Mouse (Mus musculus) left cerebral cortex, postnatal 25 days (tissue): ENCODE results near the gene Timmdc1. TPM values are rescaled to one million over a fixed set of nuclear protein-coding genes. Genes with fewer than 3 reads are reported as not detected.
"Not testable (repeated sequence)": the region's sequence is repeated elsewhere in the genome, so short reads cannot be mapped to it uniquely, and the experiment has no call there.

Experiments used
- DNase-seq, 2 experiments: peaks; one replicate each; pipeline ENCODE4 v3.0.0; 2022; ENCODE audit warnings: low spot score in 2 of 2, mixed read lengths in 1 of 2
- intact Hi-C: fragments of 180-260 bp; cut with DNase I; formaldehyde crosslinking; loops from one replicate; pipeline ENCODE4 v1.15.1; 2025
- total RNA-seq, 2 experiments: library from RNA; stranded (reverse); gene quantifications; 2 replicates each; pipeline ENCODE4 v1.2.3; 2021

Timmdc1 gene
- total RNA-seq, 2 experiments from 2014 or later, result 32.6 to 33.5 TPM

DNA sequence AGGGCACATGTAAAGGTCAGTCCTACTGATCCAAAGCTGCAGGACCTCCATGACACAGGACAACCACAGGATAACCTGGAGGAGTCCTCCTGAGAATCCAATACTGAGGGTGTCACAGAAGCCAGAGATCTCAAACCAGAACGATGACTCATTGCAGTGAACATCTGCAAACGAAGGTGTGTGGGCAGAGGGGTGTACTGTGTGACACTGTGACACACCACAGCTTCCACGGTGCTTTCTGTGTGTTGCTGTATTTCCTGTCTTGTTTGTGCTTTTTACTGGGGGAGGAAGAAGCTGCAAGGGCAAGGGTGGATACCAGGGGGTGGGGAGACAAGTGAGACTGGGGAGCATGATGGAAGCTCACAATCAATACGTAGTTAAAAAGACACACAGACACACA lies 18.9 kb downstream of the Timmdc1 start:
- intact Hi-C loops, result no loop called here
- no peak for DNase-seq

DNA sequence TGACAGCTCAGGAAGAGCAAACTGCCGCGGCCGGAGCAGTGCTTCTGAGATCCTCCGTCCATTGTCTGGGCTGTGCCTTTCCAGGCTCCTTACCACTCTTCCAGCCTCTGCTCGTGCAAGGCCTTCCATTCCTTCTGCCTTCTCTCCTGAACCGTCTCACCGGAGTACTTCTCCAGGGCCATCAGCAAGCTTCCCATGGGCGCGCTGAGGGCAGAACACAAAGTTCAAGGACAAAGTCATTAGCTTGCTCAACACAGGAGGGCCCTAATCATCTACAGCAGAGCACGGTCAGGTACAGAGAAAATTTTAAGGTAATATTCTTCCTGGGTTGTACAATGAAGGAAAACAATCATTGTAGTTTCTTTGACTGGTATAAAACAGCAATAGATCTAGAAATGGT lies 20.0 kb downstream of the Timmdc1 start:
- no peak for DNase-seq
- intact Hi-C loops, result no loop called here

DNA sequence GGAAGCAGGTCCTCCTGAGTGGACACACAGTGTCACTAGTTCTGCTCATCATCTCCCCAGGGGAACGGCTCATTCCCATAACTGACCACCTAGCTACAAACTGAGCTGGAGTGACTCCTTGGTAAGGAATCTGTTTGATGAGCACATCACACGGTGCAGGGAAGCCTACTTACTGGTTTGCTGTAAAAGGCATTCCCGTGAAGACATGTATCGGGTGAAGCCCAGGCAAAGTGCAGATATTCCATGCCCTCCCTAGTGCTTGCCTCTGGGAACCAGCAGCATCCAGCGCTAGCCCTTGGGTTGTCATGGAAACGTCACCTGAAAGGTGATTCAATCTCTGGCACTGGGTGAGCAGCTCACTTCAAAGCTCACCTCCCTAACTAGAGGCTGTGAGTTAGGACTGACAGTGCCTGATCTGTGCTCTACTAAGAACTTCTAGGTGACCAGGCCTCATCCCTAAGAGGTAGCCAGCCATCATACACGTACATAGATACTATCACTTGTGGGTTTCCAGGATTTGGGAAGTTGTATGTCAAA lies 25.8 kb downstream of the Timmdc1 start:
- no peak for DNase-seq
- intact Hi-C loops, result no loop called here

DNA sequence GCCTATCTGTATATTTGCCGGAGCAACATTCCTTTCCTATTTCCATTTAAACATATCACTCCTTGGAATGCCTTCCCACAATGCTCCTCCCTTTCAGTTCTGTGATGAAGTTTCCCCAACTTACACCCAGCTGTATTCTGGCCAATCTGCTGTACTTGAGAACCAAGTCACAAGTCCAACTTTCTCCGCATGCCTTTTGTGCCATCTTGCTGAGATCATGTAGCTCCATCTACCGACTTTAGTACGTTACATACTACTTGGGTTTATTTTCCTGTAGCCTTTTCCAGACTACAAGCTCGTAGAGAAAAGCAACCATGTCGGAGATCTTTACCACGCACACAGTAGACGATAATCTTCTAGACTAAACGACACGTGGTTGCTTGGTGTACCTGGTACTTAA lies 28.6 kb downstream of the Timmdc1 start:
- peak in 1 of 2 experiments; percentile 44 for DNase-seq
- intact Hi-C loops, result no loop called here

DNA sequence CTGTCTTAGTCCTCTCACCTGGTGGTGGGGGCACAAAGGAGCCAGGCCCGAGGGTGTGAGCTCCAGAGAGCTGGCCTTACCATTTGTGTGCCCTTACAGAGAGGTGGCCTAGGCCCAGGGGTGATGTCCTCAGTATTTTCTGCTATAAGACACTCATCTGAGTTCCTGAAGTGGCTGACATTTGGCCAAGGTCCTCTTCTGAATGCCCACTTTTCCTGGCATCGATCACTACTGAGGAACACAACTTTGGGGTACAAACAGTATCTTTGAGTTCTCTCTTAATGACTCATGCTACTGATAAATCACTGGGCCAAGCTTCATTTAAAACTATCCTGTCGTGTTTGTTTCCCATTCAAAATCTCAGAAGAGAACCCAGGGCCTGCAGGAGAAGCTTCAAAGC lies 29.9 kb downstream of the Timmdc1 start:
- intact Hi-C loops, result no loop called here
- DNase-seq, result no peak

DNA sequence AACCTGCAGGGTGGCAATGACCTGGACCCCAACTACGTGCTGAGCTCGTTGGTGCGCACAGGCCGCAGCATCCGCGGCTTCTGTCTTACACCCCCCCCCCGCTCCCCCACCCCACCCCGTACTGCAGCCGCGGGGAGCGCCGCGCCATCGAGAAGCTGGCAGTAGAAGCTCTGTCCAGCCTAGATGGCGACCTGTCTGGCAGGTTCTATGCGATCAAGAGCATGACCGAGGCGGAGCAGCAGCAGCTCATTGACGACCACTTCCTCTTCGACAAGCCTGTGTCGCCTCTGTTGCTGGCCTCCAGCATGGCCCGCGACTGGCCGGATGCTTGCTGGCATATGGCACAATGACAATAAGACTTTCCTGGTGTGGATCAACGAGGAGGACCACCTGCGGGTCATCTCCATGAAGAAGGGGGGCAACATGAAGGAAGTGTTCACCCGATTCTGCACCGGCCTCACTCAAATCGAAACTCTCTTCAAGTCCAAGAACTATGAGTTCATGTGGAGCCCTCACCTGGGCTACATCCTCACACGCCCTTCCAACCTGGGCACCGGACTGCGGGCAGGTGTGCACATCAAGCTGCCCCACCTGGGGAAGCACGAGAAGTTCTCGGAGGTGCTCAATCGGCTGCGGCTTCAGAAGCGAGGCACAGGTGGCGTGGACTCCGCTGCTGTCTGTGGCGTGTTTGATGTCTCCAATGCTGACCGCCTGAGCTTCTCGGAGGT lies 38.7 kb downstream of the Timmdc1 start:
- intact Hi-C loops, result loop anchor here (5.0 kb wide), 2 partner anchors 106 to 136 kb away; partner anchors contain the start of genes Cox17 and Gm21987

DNA sequence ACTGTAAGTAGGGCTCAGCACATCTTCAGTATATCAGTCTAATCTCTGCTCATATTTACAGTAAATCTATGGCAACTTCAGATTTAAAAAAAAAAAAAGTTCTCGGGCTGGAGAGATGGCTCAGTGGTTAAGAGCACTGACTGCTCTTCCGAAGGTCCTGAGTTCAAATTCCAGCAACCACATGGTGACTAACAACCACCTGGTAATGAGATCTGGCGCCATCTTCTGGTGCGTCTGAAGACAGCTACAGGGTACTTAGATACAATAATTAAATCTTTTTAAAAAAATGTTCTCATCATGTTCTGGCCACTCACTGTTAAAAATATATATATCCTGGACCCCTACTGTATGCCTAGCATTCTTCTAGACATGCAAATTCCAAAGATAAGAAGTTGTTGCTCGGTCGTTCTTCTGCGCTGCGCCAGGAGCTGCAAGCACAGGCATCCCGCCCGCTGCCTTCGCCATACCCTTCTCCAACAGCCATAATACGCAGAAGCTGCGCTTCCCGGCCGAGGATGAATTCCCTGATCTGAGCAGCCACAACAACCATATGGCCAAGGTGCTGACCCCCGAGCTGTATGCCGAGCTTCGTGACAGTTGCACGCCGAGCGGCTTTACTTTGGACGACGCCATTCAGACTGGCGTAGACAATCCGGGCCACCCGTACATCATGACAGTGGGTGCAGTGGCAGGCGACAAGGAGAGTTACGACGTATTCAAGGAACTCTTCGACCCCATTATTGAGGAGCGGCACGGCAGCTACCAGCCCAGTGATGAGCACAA lies 39.5 kb downstream of the Timmdc1 start:
- DNase-seq, result peak in 1 of 2 experiments; percentile 24
- intact Hi-C loops, result loop anchor here (5.0 kb wide), 2 partner anchors 106 to 136 kb away; partner anchors contain the start of genes Cox17 and Gm21987

More for the DNA sequence above, 38.7 kb downstream of the Timmdc1 start:
- DNase-seq, result no peak

DNA sequence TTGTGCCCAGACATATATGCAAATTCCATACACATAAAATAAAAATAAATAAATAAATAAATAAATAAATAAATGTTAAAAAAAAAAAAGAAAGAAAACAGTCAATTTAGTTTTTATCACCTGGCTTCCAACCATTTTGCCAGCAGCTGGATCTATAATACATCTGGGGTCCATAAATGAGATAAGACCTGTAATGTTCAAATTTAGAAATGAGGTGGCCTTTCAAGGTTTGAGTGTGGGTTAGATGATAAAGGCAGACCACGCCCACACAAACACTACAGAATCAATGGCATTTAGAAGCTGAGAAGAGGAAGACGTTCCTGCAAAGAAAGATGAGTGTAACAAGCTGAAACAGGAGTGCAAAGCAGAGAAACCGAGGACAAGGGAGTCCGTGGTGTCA lies 41.1 kb downstream of the Timmdc1 start:
- no peak for DNase-seq
- intact Hi-C loops, result loop anchor here (5.0 kb wide), 2 partner anchors 104 to 134 kb away; partner anchors contain the start of genes Cox17 and Gm21987

DNA sequence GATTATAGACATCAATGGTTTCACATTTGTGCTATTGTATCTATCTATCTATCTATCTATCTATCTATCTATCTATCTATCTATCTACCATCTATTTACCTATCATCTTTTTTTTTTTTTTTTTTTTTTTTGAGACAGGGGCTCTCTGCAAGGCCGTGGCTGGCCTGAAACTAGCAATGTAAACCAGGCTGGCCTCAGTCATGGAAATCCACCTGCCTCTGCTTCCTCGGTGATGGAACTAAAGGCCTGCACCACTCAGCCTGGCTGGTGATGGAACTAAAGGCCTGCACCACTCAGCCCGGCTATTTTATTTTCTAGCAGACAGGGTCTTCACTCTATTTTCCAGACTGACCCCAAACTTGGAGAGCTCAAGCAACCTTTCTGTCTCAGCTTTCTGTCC lies 44.2 kb downstream of the Timmdc1 start:
- intact Hi-C loops, result no loop called here

DNA sequence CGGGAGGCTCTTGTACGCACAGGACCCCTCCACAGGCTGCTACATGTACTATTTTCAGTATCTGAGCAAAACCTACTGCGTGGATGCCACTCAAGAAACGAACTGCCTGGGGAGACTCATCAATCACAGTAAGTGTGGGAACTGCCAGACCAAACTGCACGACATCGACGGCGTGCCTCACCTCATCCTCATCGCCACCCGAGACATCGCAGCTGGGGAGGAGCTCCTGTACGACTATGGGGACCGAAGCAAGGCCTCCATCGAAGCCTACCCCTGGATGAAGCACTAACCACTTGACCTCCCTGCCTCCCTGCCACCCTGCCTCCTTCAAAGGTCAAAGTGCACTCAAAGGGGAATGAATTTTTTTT lies 45.2 kb downstream of the Timmdc1 start:
- DNase-seq, intact Hi-C loops: not testable (repeated sequence)

More for the DNA sequence above, 44.2 kb downstream of the Timmdc1 start:
- no peak for DNase-seq

DNA sequence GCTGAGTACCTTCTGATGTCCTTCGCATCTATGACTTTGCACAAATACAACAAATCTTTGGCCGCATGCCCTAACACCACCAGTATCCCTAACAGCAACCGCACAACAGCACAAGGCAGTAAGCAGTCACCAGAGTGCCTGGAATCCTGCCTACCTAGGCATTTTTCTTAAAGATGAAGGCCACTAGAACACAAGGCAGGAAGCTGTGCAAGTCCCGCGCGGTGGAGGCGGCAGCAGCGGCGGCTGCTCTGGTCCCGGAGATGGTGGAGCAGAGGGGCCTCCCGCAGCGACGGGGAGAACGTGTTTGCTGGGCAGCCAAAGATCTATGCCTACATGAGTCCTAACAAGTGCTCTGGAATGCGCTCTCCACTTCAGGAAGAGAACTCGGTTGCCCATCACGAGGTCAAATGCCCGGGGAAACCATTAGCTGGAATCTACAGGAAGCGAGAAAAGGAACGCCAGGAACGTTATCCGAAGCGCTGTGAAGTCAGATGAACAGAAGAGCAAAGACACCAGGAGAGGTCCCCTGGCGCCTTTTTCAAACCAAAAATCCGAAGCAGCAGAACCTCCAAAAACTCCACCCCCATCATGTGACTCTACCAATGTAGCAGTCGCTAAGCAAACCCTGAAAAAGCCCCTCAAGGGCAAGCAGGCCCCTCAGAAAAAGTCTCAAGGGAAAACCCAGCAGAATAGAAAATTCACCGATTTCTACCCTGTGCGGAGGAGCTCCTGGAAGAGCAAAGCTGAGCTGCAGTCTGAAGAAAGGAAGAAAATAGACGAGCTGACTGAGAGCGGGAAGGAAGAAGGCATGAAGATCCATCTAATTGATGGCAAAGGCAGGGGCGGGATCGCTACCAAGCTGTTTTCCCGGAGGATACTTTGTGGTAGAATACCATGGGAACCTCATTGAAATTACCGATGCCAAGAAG lies 45.9 kb downstream of the Timmdc1 start:
- DNase-seq, result peak; percentile 34 to 46
- intact Hi-C loops, result no loop called here

DNA sequence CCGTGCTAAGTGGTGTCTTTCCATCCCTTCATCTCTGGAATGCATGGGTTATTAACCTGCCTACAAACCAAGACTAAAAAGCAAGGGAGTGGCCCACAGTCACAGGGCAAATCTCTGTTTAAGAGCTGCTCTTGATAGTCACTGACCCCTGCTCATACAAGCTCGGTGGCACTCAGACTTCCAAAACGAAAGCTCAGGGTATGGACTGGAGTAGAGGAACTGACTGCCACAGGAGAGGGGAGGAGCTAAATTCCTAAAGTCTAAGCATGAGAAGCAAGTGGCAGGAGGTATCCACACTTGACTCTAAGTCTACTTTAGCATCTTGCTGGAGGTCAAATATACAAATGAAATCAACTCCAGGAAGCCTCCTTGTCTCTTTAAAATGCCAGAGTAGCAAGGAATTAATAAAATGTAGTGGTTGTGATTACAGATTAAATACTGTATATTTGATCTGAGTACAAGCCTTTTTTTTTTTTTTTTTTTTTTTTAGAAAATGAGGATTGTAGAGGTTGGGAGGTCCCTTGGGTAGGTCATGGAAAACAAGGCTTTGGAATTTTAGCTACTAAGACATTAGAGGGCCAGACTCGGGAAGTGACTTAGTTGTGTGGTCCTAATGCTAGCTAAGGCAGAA lies 46.7 kb downstream of the Timmdc1 start:
- no peak for DNase-seq
- intact Hi-C loops, result no loop called here

DNA sequence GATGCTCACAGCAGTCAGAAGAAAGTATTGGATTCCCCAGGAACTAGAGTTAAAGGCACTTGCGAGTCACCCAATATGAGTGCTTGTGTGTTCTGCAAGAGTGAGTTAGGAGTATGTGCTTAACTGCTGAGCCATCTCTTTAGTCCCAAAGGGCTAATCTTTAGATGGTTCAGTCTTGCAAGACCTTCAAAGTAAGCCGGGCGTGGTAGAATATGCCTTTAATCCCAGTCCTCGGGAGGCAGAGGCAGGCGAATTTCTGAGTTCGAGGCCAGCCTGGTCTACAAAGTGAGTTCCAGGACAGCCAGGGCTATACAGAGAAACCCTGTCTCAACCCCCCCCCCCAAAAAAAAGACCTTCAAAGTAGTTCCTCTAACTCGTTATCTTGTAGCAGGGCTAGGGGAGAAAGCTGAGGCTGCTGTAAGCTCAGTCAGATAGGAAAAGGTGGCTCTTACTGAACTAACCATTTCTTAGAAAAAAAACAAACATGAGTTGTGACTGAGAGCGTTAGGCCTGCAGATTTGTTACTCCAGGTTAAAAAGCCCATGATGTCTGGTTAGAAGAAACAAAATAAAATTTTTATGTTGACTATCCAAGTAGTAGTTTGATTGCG lies 47.7 kb downstream of the Timmdc1 start:
- DNase-seq, result no peak
- intact Hi-C loops, result no loop called here

DNA sequence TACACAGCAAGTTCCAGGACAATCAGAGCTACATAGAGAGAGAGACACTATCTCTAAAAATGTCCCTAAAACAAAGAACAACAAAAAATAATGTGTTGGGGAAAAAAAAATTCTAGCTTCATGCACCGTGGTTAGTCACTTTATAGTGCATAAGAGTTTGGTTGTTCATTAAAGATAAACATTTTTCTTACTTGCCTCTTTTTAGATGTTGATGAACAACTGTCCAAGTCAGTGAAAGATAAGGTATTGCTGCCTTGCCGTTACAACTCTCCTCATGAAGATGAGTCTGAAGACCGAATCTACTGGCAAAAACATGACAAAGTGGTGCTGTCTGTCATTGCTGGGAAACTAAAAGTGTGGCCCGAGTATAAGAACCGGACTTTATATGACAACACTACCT lies 48.8 kb downstream of the Timmdc1 start:
- intact Hi-C loops, result no loop called here

DNA sequence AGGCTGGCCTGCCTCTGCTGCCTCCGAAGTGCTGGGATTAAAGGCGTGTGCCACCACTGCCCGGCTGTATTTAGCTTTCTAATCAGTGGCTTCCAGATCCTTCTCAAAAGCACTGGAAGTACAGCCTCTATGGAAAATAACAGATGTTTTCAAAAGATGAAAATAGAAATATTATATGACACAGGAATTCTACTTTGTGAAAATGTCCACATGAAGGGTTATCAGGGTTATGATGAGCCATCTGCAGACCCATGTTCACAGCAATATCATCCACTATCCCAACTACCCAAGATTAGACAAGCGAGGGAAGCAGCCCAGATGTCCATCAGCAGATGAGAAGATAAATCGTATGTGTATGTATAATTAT lies 50.0 kb downstream of the Timmdc1 start:
- intact Hi-C loops, result no loop called here
- no peak for DNase-seq

More for the DNA sequence above, 48.8 kb downstream of the Timmdc1 start:
- no peak for DNase-seq

DNA sequence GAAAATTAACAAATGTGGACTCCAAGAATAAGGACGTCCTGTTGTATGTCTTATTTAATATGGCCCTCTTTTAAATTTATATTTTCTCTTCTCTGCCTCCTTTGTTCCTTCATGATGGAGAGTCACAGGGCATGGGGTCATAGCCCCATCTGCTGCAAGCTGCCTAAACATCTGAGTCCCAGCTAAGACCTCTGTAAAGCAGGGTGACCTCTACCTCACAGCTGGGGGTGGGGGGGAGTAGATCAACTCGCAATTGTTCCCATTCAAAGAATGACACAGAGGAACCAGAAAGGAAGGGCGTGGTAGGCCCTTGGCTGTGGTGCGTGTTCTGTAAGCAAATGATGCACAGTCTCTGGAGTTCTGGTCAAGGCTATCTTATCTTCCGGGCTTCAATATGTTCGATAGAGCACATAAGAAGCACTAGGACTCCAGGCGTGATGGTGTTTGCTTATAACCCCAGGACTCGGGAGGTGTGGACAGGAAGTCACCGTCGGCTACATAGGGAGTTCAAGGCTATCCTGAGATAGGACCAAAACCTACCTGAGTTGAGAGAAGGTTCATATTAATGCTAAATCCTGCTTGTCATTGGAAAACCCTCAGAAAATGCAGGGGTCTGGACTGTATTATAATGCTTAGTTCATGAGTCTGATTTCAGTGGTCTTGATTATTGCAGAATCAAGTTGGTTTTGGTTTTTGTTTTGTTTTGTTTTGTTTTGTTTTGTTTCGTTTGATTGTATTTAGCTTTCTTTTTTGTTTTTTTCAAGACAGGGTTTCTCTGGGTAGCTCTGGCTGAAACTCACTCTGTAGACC lies 50.6 kb downstream of the Timmdc1 start:
- DNase-seq, result no peak
- intact Hi-C loops, result no loop called here

DNA sequence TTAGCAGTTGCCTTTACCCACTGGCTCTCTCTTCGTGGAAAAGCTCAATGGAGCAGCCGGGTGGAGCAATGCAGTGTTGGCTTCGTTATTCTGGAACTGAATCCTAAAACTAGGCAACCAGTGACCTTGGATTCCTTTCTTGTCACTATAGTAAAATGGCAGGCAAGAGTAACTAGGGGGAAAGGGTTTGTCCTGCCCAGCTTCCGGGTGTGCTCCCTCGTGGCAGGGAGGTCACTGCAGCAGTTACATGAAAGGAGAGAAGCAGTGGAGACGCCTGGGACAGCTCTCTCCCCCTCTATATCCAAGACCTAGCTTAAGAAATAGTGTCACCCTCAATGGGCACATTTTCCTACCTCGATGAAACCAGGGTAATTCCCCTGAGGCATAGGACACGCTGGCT lies 53.0 kb downstream of the Timmdc1 start:
- intact Hi-C loops, result no loop called here
- no peak for DNase-seq

DNA sequence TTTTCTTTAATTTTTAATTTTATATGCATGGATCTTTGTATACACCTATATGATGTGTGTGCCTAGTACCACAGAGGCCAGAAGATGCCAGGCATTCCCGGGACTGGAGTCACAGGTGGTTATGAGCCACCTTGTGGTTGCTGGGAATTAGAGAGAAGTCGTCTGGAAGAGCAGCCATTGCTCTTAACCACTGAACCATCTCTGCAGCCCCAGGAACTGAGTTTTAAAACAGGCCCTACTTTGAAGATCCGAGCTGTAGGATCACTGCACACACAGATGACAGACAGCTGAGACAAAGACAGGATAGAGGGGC lies 53.8 kb downstream of the Timmdc1 start:
- DNase-seq, result no peak
- intact Hi-C loops, result no loop called here
